Mouse (Mus musculus): ENCODE data around the gene Dstyk.
A peak's percentile ranks its signal among the peaks of the same experiment; 100 is the strongest.
"Not testable (repeated sequence)": the region's sequence is repeated elsewhere in the genome, so short reads cannot be mapped to it uniquely, and the experiment has no call there.

Gene Dstyk

DNA sequence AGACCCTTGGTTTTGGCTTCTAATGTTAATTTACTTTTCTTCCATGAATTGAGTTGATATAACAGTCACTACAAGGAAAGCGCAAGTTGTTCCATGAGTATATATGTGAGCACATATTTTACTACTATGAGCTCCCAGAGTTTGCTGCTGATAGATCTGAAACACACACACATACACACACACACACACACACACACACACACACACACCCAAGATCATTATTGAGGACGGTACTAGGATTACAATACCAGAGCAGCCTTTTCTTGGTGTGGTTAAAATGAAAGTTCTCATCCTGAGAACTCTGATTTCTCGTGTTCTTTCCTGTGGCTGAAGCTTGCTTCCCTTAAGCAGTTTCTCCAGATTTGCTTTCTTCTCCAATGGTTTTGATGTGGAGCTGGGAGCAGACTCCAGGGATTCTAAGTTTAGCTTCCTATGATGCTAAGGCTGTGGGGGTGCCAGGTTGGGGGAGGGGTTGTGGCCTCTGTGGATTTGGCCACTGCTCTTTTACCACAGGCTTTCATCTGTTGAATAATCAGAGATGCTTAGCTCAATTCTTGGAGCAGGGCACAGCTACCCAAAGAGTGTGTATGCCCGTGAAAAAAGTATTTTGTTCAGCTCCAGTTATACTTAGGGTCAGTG is 19.1 kb downstream of the Dstyk start:
- DNase-seq (ENCODE audit: low read depth, low spot score) = peak; percentile 39

- no peak for DNase-seq (ENCODE audit: low read depth, low spot score)
Measured at GRCm38 (mm10) chr1:132436960-132437359, 19.6 kb downstream of the Dstyk start.

GRCm38 (mm10) chr1:132437389-132437788 is 20.0 kb downstream of the Dstyk start:
- no peak for DNase-seq (ENCODE audit: low read depth, low spot score)

DNA sequence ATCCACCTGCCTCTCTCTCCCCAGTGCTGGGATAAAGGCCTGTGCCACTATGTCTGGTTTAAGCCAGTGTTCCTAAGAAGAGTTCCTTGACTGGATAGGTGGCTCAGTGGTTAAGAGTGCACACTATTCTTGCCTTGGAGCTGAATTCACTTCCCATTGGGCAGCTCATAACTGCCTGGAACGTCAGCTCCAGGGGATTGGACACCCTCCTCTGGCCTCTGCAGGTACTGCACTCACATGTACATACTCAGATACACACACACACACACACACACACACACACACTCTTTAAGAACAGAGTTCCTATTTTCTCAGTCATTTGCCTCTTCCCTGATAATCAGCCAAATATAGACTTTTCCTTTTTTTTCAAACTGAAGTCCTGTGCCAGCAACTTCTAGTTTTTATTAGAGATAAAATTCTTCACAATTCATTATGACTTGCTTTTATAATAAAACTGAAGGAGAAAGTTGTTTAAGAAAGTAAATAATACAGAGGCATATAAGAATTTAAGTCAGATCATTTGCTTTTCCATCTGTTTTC is 23.6 kb downstream of the Dstyk start:
- DNase-seq (ENCODE audit: low read depth, low spot score) = no peak

- DNase-seq (ENCODE audit: low read depth, low spot score) = no peak
Measured at GRCm38 (mm10) chr1:132449742-132450141, 32.4 kb downstream of the Dstyk start.

DNA sequence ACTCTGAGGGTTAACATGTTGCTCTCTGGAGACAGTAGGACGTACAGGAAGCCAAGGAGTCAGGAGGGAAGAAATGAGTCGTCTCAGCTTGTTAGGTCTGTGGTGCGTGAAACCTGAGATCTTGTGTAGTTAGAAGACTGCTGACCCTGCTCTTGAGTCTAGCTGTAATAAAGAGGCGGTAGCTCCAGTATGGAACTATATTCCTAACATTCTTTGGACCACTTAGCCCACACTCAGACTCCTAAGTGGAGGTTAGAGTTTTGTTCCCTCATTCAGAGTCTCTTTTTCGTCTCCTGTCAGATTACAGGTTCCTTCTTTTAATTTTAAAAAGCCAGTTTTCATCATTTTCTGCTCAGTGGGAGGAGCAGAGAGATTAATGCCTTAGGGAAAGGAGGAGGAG is 47.3 kb downstream of the Dstyk start:
- DNase-seq (ENCODE audit: low read depth, low spot score) = no peak

GRCm38 (mm10) chr1:132468926-132469325 is 51.6 kb downstream of the Dstyk start:
- DNase-seq (ENCODE audit: low read depth, low spot score) = no peak

DNA sequence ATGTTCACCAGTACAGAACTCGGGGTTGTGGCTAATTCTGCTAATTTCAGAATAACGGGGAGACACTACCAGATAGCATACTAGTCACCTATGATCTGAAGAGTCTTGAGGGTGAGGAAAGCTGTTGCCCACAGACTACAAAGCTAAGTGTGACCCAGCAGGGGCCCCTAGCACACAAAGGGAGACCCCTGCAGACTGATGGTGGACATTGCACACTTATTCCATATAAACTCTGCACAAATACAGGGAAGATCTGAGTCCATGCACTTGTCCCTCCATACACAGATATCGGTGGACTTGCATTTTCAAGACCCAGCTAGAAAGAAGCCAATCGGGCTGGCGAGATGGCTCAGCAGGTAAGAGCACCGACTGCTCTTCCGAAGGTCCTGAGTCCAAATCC is 52.2 kb downstream of the Dstyk start:
- no peak for DNase-seq (ENCODE audit: low read depth, low spot score)

DNA sequence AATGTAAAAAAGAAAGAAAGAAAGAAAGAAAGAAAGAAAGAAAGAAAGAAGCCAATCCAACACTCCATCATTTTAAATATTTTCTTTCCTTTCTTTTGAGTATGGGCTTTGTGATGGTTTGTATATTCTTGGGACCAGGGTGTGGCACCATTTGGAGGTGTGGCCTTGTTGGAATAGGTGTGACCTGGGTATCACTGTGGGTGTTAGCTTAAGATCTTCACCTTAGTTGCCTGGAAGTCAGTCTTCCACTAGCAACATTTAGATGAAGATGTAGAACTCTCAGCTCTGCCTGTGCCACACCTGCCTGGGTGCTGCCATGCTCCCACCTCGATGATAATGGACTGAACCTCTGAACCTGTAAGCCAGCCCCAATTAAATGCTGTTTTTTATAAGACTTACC is 52.7 kb downstream of the Dstyk start:
- DNase-seq (ENCODE audit: low read depth, low spot score) = not testable (repeated sequence)

- DNase-seq (ENCODE audit: low read depth, low spot score) = no peak
Measured at GRCm38 (mm10) chr1:132471032-132471431, 53.7 kb downstream of the Dstyk start.

DNA sequence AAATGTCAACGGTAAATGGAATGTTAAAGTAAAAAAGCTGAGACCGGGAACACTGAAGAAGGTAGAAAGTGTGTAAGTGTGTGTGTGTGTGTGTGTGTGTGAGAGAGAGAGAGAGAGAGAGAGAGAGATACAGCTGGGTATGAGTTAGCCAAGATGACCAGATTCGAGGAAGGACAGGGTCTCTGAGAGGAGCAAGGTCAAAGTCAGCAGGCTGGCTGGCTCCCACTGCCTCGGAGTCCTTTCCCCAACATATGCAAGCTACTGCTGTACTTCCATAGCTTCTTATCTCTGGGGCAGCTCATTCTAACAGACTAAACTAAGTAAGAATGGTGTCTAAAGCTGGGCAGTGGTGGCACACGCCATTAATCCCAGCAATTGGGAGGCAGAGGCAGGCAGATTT is 54.1 kb downstream of the Dstyk start:
- no peak for DNase-seq (ENCODE audit: low read depth, low spot score)

DNA sequence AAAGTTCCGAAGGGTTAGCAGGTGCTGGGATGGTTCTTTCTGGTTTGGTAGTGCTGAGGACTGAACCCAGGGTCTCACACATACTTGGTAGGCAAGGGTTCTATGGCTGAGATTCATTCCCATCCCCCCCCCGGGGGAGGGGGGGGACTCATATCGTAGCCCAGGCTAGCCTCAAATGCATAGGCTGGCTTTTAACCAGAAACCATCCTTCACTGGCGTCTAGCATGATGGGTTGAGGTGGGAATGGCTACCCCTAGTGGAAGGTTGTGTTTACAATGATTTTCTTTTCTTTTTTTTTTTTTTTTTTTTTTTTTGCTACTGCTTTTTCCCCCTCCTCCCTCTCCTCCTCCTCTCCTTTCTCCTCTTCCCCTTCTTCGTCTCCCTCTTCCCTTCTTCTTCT is 55.2 kb downstream of the Dstyk start:
- DNase-seq (ENCODE audit: low read depth, low spot score) = no peak

DNA sequence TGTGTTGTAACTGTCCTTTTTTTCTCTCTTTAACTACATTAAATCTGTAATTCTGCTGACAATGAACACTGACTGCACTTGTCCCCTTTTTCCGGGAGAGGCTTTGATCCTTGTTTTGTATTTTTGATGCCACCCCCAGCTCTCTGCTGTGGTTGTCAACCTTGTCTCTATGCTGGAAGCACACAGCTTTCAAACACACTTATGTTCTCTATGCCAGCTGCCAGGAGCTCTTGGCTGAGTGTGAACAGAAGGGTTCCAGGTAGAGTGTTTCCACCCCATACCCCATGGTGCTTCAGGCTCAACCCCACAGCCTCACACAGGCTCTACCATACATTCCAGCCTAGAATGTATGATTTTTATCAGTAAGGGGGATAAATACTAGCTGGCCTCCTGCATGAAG is 57.1 kb downstream of the Dstyk start:
- no peak for DNase-seq (ENCODE audit: low read depth, low spot score)

DNA sequence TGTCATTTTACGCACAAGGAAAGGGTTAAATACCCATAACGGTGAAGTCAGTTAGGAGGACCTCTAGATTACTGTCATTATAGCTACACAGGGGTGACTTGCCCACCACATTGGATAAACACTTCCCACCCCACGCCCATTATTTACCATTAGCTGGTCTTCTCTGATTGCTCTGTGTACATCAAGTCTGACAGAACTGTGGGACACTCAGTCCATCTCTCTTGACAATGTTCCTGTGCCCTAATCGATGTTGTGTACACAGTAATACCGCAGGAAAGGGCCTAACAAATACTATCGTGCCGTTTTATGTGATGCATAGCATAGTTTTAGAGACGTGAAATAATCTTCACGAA is 59.2 kb downstream of the Dstyk start:
- no peak for DNase-seq (ENCODE audit: low read depth, low spot score)

DNA sequence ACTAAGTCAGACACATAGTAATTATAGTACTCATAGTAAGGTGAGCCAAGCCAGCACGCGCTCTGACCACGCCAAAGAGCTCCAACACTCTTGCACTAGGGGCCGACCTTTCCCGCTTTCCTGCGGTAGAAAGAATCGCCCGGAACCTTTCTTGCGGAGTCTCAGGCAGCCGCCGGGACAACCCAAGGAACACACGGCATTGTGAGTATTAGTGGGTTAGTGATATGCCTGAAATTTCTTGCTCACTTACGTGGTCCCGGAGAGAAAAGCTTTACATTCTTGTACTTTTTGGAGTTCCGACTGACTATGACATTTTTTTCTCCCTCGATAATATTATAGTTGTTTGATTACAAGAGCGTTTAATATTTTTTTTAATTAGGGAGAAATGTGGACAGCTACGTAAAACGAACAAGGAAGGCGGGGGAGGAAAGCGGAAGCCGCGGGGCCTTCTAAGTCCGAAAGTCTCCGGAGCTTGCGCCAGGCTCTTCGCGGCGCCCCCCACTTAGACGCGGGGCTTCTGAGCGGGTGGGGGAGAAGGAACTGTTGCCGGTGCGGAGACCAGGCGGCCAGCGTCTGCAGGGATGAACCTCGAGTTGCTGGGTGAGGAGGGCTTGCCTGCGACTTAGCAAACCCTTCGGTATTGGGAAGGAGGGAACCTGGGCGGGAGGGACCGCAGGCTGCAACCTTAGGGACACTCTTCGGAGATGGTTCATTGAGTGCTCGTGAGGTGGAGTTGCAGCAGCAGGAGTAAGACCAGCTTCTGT is 59.8 kb downstream of the Dstyk start, which contains the start of gene Rbbp5:
Gene Rbbp5, plus strand, starts transcription at position 438 of the 764 bp plus-strand sequence.
- peak; percentile 84 for DNase-seq (ENCODE audit: low read depth, low spot score)

DNA sequence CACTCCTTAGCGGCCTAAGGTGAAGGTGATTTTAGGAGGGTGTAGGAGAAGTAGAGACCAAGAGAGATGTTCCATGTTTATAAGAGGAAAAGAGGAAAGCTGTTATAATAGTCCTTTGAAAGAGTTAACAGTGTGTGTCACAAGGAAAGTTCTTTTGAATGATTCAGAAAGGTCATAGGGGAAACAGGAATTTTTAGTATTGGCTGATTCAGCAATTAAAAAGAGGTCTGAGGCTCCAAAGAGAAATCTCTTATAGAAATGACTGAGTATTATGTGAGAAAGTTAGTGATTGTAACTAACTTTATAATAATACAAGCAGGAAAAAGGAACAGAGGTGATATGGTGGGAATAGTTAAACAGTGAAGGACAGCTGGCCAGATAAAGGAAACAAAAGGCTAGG is 62.1 kb downstream of the Dstyk start:
- DNase-seq (ENCODE audit: low read depth, low spot score) = no peak

- DNase-seq (ENCODE audit: low read depth, low spot score) = no peak
Measured at GRCm38 (mm10) chr1:132481619-132482018, 64.3 kb downstream of the Dstyk start.

GRCm38 (mm10) chr1:132483234-132483633 is 65.9 kb downstream of the Dstyk start:
- no peak for DNase-seq (ENCODE audit: low read depth, low spot score)

GRCm38 (mm10) chr1:132483759-132484158 is 66.4 kb downstream of the Dstyk start:
- no peak for DNase-seq (ENCODE audit: low read depth, low spot score)

DNA sequence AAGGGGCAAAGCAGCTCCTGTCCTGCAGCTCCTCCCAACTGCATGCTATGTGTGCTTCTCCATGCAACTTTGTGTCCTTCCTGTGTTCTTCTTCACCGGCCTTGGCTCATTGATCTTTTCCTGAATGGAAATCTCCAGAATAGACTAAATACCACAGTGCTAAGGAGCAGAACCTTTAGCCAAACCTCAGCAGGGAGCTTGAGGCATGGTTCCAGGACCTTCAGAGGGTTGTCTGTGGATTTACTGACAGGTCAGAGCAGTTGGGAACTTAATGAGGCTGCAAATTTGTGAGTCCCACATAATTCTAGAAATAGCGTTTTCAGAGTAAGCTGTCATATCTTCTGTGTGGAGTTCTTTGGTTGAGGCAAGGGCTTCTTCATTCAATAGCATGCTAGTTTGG is 83.2 kb downstream of the Dstyk start:
- no peak for DNase-seq (ENCODE audit: low read depth, low spot score)

- DNase-seq (ENCODE audit: low read depth, low spot score) = no peak
Measured at GRCm38 (mm10) chr1:132505155-132505554, 87.8 kb downstream of the Dstyk start.

GRCm38 (mm10) chr1:132506058-132506457 is 88.7 kb downstream of the Dstyk start, which contains the start of gene Tmem81:
TSS of gene Tmem81 (plus strand) at chr1:132506230.
- DNase-seq (ENCODE audit: low read depth, low spot score) = no peak

DNA sequence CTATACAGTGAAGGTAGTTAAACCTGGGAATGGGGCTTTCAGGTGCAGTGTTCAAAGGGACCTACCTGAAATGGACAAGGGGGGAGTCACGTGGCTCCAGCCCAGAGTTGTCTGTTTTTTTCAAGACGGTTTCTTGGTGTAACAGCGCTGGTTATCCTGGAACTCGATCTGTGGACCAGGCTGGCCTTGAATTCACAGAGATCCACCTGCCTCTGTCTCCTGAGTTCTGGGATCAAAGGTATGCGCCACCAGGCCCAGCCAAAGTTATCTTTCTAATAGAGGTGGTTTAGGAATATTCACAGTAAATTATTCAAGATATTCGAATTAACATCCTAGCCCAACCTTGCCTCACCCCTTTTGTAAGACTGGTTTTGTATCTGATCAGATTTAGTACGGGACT is 89.3 kb downstream of the Dstyk start:
- no peak for DNase-seq (ENCODE audit: low read depth, low spot score)

All from skeletal muscle tissue, adult 2 months (tissue).